Mouse (Mus musculus): ENCODE data around the gene Gfra1. TPM values are rescaled to one million over a fixed set of nuclear protein-coding genes. Genes with fewer than 3 reads are reported as not detected.

The Gfra1 gene
- polyA plus RNA-seq, 1 experiment = 25.1 TPM

DNA sequence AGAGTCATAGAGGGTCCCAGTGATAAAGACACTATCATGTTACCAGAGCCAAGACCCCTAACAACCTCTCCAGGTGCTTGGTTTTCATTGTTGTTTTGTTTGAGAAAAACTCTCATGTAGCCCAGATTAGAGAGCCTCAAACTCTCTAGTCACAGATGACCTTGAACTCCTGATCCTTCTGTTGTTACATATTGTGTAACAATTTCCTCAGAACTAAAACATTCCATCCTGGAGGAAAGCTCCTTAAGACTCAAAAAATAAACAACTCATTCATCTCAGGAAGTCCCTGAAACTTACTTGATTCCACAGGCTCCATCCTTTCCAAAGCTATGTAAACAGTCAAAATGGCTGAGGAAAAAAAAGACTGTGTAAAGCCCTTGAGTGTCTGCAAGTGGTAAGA lies 49.0 kb downstream of the Gfra1 start:
- no peak overlapping the region for H3K27ac ChIP-seq (ENCODE audit: insufficient read depth, low read length)
- TF ChIP-seq POLR2A (IDR thresholded peaks at IDR 0.05; ENCODE audit: extremely low read depth, insufficient read depth, low read length) (no peak), CTCF (IDR thresholded peaks at IDR 0.05; ENCODE audit: extremely low read depth, insufficient read depth, low read length) (no peak)
- no peaks in the 10 kb centered on the region for H3K4me1 ChIP-seq (ENCODE audit: control insufficient read depth, insufficient read depth, low read length)
- H3K4me3 ChIP-seq (ENCODE audit: insufficient read depth, low read length) = no peak overlapping the region

DNA sequence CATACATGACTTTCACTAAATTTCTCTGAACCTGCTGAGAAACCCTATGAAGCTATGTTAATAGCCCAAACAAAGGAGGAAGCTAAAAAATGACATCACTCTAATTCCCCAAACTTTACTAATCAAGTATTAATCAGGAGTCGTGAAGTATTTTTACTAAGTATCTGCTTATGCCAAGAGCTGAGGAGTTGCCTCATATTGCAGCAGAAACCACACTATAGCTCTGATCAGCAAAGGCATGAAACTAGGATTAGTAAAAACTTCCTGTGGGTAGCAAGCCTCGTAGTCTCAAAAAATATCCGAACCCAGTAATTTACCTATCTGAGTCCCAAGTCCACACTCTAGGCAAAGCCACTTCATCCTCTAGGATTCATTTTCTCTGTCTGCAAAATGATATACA lies 55.5 kb downstream of the Gfra1 start:
- H3K4me1 ChIP-seq (ENCODE audit: control insufficient read depth, insufficient read depth, low read length) = no peaks in the 10 kb centered on the region
- no peak for TF ChIP-seq CTCF (IDR thresholded peaks at IDR 0.05; ENCODE audit: extremely low read depth, insufficient read depth, low read length)
- TF ChIP-seq POLR2A (IDR thresholded peaks at IDR 0.05; ENCODE audit: extremely low read depth, insufficient read depth, low read length) = no peak
- H3K4me3 ChIP-seq (ENCODE audit: insufficient read depth, low read length) = no peak overlapping the region
- no peak overlapping the region for H3K27ac ChIP-seq (ENCODE audit: insufficient read depth, low read length)

GRCm38 (mm10) chr19:58399166-58399565 lies 56.5 kb downstream of the Gfra1 start:
- TF ChIP-seq CTCF (IDR thresholded peaks at IDR 0.05; ENCODE audit: extremely low read depth, insufficient read depth, low read length) (no peak), POLR2A (IDR thresholded peaks at IDR 0.05; ENCODE audit: extremely low read depth, insufficient read depth, low read length) (no peak)
- Histone ChIP-seq H3K4me1 (ENCODE audit: control insufficient read depth, insufficient read depth, low read length) (no peaks in the 10 kb centered on the region), H3K4me3 (ENCODE audit: insufficient read depth, low read length) (no peak overlapping the region), H3K27ac (ENCODE audit: insufficient read depth, low read length) (no peak overlapping the region)

DNA sequence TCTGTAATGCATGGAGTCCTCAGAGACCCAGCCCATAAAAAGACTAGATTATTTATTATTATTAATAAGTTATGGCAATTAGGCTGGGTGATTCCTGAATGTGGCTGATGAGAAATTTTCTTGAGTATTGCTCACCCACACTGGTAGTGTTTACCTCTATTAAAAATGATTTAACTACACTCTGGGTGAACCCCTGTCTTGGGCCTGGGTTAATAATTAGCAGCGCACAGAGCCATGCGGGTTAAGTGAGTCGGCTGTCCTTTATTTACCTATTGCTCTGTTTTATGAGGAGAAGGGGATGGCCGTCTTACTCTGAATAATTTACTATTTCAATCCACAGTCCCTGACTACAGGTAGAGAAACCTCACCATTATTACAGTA lies 59.1 kb downstream of the Gfra1 start:
- TF ChIP-seq CTCF (IDR thresholded peaks at IDR 0.05; ENCODE audit: extremely low read depth, insufficient read depth, low read length) (no peak), POLR2A (IDR thresholded peaks at IDR 0.05; ENCODE audit: extremely low read depth, insufficient read depth, low read length) (no peak)
- no peak overlapping the region for H3K4me3 ChIP-seq (ENCODE audit: insufficient read depth, low read length)
- H3K4me1 ChIP-seq (ENCODE audit: control insufficient read depth, insufficient read depth, low read length) = no peaks in the 10 kb centered on the region
- H3K27ac ChIP-seq (ENCODE audit: insufficient read depth, low read length) = no peak overlapping the region

DNA sequence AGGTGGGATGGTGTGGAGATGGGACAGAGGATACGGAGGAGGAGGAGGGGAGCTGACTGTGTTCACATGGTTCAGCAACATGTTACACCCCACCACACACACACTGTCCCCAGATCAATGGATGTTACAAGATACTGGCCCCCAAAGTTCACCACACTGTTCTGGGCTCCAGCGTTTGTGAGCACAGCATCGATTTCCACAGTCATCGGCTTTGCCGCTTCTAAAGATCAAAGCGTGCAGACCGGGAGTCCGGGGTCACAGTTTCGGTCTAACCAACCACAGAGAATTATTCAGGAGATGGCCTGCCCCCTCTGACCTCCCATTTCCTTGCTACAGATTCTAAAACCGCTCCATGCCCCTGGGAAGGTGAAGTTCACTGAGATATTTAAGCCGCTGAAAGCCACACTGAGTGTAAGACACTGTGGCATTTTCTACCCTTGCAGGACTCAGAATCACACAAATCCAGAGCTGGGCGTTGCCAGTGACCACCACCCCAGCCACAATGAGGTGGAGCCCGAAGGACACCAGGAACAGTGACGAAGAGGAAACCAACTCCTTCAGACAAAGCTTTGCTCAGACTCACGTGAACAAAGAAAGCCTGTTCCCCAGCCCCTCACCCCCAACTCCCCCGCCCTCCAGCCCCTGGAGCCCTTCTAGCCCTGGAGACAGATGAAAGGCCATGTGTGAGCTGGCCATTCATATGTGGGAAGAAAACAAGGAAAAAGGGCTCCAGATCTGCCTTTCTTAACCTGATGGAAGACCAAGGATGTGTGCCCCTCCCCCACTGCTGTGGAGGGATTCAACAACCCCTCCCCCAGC lies 59.7 kb downstream of the Gfra1 start:
- no peak overlapping the region for H3K27ac ChIP-seq (ENCODE audit: insufficient read depth, low read length)
- no peaks in the 10 kb centered on the region for H3K4me1 ChIP-seq (ENCODE audit: control insufficient read depth, insufficient read depth, low read length)
- no peak for TF ChIP-seq POLR2A (IDR thresholded peaks at IDR 0.05; ENCODE audit: extremely low read depth, insufficient read depth, low read length)
- TF ChIP-seq CTCF (IDR thresholded peaks at IDR 0.05; ENCODE audit: extremely low read depth, insufficient read depth, low read length) = no peak
- H3K4me3 ChIP-seq (ENCODE audit: insufficient read depth, low read length) = no peak overlapping the region

DNA sequence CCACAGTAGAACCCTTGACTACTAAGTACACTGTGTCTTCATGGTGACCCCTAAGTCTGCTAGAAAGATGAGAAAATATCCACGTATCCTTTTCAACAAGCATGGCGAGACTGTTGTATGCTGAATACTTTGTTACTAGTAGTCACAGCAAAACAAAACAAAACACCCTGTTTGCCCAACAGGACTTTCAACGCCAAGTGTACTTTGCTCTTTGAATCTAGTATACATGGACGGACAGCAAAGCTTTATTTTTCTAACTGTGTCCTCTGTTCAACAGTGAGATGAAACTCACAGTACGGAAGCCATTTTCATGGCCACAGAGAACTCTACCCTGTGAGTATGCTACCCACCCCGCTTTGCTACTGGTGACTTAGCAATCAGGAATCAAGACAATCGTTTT lies 62.6 kb downstream of the Gfra1 start:
- Histone ChIP-seq H3K4me3 (ENCODE audit: insufficient read depth, low read length) (no peak overlapping the region), H3K4me1 (ENCODE audit: control insufficient read depth, insufficient read depth, low read length) (no peaks in the 10 kb centered on the region), H3K27ac (ENCODE audit: insufficient read depth, low read length) (no peak overlapping the region)
- TF ChIP-seq POLR2A (IDR thresholded peaks at IDR 0.05; ENCODE audit: extremely low read depth, insufficient read depth, low read length) (no peak), CTCF (IDR thresholded peaks at IDR 0.05; ENCODE audit: extremely low read depth, insufficient read depth, low read length) (no peak)

DNA sequence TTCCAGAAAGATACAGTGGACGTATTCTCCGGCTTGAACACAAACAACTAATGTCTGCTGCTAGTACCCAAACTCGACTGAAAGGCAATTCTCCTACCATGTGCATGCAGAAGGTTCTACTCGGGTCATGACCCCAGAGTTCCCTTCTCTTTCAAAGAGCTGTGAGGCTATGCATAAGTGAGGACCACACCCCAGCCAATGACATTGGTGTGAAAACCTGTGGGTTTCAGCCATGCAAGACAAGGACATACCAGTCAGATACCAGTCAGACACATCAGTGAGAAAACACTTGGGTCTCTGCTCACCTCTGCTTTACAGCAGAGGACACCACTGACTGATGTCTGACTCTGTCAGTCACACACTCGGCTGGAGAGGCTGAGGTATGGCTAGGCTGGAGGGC lies 63.9 kb downstream of the Gfra1 start:
- Histone ChIP-seq H3K4me3 (ENCODE audit: insufficient read depth, low read length) (no peak overlapping the region), H3K27ac (ENCODE audit: insufficient read depth, low read length) (no peak overlapping the region), H3K4me1 (ENCODE audit: control insufficient read depth, insufficient read depth, low read length) (no peaks in the 10 kb centered on the region)
- no peak for TF ChIP-seq CTCF (IDR thresholded peaks at IDR 0.05; ENCODE audit: extremely low read depth, insufficient read depth, low read length)
- TF ChIP-seq POLR2A (IDR thresholded peaks at IDR 0.05; ENCODE audit: extremely low read depth, insufficient read depth, low read length) = no peak

DNA sequence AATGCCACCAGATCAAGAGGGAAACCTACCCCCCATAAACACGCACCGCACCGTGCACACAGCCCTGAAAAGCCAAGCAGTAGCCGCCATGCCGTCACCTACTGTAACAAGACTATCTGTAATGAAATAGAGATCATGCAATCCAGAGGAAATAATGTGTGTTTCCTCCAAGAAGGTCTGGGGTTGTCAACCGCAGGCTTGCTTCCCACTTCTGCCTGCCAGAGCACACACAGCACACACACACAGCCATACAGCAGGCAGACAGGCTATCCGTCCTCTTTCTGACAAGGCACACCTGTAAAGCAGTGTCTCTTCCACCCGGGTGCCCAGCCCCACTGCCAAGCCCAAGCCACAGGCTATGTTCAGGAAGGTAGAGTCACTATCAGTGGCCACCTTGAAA lies 66.2 kb downstream of the Gfra1 start:
- TF ChIP-seq CTCF (IDR thresholded peaks at IDR 0.05; ENCODE audit: extremely low read depth, insufficient read depth, low read length) (no peak), POLR2A (IDR thresholded peaks at IDR 0.05; ENCODE audit: extremely low read depth, insufficient read depth, low read length) (no peak)
- Histone ChIP-seq H3K4me3 (ENCODE audit: insufficient read depth, low read length) (no peak overlapping the region), H3K27ac (ENCODE audit: insufficient read depth, low read length) (no peak overlapping the region), H3K4me1 (ENCODE audit: control insufficient read depth, insufficient read depth, low read length) (no peaks in the 10 kb centered on the region)

- no peak overlapping the region for H3K27ac ChIP-seq (ENCODE audit: insufficient read depth, low read length)
- TF ChIP-seq CTCF (IDR thresholded peaks at IDR 0.05; ENCODE audit: extremely low read depth, insufficient read depth, low read length) (no peak), POLR2A (IDR thresholded peaks at IDR 0.05; ENCODE audit: extremely low read depth, insufficient read depth, low read length) (no peak)
- no peaks in the 10 kb centered on the region for H3K4me1 ChIP-seq (ENCODE audit: control insufficient read depth, insufficient read depth, low read length)
- no peak overlapping the region for H3K4me3 ChIP-seq (ENCODE audit: insufficient read depth, low read length)
Observed at GRCm38 (mm10) chr19:58388851-58389447, 66.8 kb downstream of the Gfra1 start.

GRCm38 (mm10) chr19:58383273-58383672 lies 72.4 kb downstream of the Gfra1 start:
- no peak overlapping the region for H3K4me3 ChIP-seq (ENCODE audit: insufficient read depth, low read length)
- no peak overlapping the region for H3K27ac ChIP-seq (ENCODE audit: insufficient read depth, low read length)
- no peak for TF ChIP-seq CTCF (IDR thresholded peaks at IDR 0.05; ENCODE audit: extremely low read depth, insufficient read depth, low read length)
- no peak for TF ChIP-seq POLR2A (IDR thresholded peaks at IDR 0.05; ENCODE audit: extremely low read depth, insufficient read depth, low read length)
- H3K4me1 ChIP-seq (ENCODE audit: control insufficient read depth, insufficient read depth, low read length) = no peaks in the 10 kb centered on the region

Data from cortical plate, adult 2 months (tissue).